Mouse (Mus musculus) urinary bladder, adult 18-20 months (tissue): ENCODE results near the gene Gm10309.

Experiments used
- DNase-seq, 2 experiments: peaks; one replicate each; pipeline ENCODE4 v3.0.0; 2022; ENCODE audit warnings: low spot score in 2 of 2, mixed read lengths in 2 of 2

The Gm10309 gene

DNA sequence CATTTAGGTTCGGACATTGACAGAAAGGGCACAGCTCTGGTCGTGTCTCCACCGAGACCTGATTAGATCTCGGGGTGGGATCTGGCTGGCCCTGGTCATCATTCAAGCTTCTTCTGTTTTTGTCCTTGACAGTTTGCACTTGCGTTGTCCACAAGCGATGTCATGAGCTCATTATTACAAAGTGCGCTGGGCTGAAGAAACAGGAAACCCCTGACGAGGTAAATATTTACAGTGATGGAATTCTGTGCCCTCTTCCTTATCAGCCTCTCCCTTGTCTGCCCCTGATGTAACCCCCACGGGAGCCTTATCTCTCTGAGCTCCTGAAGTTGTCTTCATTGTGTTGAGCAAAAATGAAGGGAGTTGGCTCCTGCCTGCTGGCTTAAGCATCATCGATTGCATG is 28.4 kb downstream of the Gm10309 start:
- no peak for DNase-seq

DNA sequence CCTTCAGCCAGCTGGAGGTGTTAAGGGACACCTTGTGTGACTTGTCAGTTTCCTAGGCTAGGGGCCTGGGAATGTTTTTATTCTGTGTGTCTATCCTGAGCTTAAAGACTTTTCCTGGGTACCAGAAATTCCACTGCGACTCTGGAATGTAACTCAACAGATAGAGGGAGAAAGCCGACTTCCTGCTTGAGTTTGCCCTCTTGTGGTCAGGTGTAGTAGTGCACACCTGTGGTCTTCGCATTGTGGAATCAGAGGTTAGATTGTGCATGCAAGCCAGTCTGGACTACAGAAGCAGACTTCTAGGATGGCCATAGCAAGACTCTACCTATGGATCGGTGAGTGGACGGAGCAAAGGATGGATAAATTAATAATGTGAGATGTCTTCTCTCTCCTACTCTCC is 33.3 kb downstream of the Gm10309 start:
- DNase-seq: peak in 1 of 2 experiments; percentile 60

- no peak for DNase-seq
Observed at GRCm38 (mm10) chr17:86470160-86470559, 34.9 kb downstream of the Gm10309 start.

- no peak for DNase-seq
Observed at GRCm38 (mm10) chr17:86467967-86468366, 37.1 kb downstream of the Gm10309 start.

DNA sequence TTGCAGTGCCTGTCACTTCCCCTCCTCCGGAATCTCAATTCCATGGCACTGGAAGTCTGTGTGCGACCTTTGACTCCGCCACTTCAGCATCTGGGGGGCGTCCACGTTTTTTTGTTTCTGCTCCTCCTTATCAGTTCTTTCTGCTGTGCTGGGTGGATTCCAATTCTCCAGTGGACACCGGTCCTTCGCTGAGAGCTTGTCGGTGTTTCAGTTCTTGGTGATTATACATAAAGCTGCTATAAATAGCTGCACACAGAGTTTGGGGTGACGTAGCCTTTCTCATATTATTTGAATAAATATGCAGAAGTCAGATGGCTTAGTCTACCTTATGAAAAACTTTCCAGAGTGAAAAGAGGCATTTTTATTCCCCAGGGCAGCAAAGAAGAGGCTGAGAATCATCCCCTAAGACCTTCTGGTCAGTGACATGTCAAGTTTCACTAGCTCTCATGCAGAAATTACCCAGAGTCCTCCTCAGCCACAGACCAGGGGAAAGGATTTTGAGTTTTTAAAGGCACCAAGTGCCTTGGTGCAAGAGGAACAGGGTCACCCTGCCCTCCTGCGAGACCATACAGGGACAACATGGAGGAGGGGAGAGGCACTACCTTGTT is 37.6 kb downstream of the Gm10309 start:
- DNase-seq: no peak

GRCm38 (mm10) chr17:86466871-86467270 is 38.2 kb downstream of the Gm10309 start:
- DNase-seq: no peak

DNA sequence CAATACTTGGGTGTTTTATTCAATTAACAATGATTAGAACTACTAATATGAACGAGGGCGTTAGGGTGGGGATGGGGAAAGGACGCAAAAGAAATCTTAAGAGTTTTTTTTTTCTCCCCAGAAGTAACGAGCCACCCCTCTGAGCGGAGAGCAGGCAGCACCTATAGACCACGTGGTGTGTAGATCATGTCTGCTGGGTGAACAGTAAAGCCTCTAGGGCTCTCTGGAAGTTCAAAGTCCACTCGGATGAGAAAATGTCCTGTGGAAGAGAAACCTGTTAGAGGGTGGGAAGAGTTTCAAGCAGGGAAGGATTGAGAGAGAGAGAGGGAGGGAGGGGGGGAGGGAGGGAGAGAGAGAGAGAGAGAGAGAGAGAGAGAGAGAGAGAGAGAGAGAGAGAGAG is 38.6 kb downstream of the Gm10309 start:
- DNase-seq: no peak

- no peak for DNase-seq
Observed at GRCm38 (mm10) chr17:86465865-86466264, 39.2 kb downstream of the Gm10309 start.

GRCm38 (mm10) chr17:86464689-86465363 is 40.2 kb downstream of the Gm10309 start:
- no peak for DNase-seq

DNA sequence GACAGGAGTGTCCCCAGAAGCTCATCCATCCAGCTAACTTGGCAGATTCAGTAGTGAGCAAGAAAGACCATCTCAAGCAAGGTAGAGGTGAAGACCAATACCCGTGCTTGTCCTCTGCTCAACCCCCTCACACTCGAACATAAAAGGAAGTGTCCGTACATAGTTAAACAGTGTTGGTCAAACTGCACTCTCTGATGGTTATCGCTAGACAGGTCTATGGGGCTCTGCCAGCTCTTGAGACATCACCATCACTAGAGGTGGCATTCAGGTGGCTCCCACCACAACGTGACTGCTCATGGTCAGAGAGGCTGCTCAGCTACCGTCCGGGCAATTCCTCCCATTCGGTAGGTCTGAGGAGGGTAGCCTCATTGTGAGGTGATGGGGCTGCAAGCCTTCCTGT is 40.8 kb downstream of the Gm10309 start:
- DNase-seq: no peak

DNA sequence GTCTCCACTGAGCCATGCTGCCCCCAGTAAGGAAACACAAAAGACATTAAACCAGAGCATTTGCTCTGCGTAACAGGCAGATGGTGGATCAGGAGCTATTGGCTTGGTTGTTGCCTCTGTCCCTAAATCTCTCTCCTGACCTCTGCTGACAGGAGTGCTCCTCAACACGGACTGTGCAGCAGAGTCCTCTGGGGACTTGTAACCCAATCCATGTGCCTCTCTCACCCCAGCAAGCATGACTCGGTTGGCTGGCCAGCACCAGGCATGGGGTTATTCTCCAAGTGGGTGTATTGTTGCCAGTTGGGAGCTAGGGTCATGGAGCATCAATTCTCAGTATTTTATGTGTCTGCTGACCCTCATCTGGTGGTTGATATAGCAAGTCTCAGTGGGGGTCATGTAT is 41.7 kb downstream of the Gm10309 start:
- no peak for DNase-seq

GRCm38 (mm10) chr17:86460645-86461430 is 44.2 kb downstream of the Gm10309 start:
- DNase-seq: no peak

DNA sequence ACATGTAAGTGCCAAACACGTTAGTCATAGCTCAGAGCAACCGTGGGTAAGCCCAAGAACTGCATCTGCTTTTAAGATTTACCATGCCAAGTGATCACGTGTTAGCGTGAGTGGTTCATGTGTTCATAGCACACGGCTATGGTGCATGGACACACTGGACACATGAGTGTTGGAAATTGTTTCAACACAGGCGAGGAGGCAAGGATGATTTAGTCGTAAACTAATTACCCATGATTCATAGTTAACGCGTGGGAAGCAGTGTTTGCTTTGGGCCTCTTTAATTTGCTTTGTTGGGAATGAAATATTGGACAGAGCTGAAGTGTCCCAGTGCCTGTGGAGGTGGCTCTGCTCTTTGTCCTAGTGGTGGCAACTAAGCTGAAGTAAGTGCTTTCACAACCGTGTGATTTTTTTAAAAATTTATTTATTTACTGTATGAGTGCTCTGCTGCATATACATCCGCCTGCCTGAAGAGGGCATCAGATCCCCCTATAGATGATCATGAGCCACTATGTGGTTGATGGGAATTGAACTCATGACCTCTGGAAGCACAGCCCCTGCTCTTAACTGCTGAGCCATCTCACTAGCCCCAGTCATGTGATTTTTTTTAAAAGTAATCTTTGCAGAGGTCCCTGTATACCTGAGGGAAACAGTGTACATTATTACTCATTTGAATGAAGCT is 46.6 kb downstream of the Gm10309 start:
- no peak for DNase-seq

DNA sequence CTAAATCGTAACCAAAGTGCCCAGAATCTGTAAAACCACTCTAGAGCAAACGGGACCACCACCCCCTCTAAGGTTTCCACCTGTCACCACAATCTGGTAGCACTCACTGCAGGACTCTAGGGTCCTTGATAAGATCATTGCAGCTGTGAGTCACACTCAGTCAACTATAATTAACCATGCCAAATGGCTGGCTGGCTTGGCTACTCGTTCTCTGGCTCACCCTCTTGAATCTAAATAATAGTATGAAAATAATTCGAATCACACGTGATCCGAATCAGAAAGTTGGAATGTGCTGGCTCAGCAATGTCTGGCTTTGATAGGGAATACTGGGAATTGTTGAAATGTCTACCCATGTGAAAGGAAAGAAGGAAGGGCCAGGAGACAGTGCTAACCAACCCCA is 48.5 kb downstream of the Gm10309 start:
- no peak for DNase-seq

DNA sequence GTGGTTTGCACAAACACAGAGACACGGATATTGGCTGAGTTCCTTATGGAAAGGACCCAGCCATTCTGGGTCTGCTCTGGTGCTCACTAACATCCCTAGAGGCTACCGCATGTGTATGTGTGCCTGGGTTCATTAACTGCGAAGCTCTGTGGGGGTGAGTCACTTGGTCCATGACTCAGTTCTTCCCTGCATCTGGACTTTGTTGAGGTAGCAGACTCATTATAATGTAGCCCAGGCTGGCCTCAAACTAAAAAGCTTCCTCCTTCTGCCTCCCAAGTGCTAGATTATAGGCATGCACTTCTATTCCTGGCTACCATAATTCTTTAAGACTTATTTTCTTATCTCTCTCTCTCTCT is 50.7 kb downstream of the Gm10309 start:
- DNase-seq: no peak

GRCm38 (mm10) chr17:86453673-86454350 is 51.2 kb downstream of the Gm10309 start:
- DNase-seq: no peak

- DNase-seq: no peak
Observed at GRCm38 (mm10) chr17:86452934-86453333, 52.1 kb downstream of the Gm10309 start.
